Comparison of ENCODE assay signal across 8 mouse cellular contexts in genomic region chr12:76402991-76403885, GRCm38 (mm10). TPM values are rescaled to one million over a fixed set of nuclear protein-coding genes. Genes with fewer than 3 reads are reported as not detected.
A peak's percentile ranks its signal among the peaks of the same experiment; 100 is the strongest.
DNase-seq lines count a peak whose midpoint lies in the region; ATAC-seq and TF ChIP-seq lines count a peak whose summit lies in the region.

No protein-coding gene starts in this region.

- peaks cover 29% of the 10 kb centered on the region for H3K4me1 ChIP-seq in forebrain, embryonic 10.5 days
- peaks cover 14% of the 10 kb centered on the region for H3K4me1 ChIP-seq in kidney, postnatal 0 days (replicated peaks; ENCODE audit: insufficient read depth, low read length)
- H3K4me1 ChIP-seq in midbrain, postnatal 0 days (ENCODE audit: insufficient read depth, low read length), result 0 out of 2 replicates have a peak, but pooled peaks cover 8% of the 10 kb centered on the region

- no peaks in the 10 kb centered on the region for H3K36me3 ChIP-seq in forebrain, embryonic 10.5 days (replicated peaks)
- no peaks in the 10 kb centered on the region for H3K36me3 ChIP-seq in kidney, postnatal 0 days (ENCODE audit: insufficient read depth, low read length)
- no peaks in the 10 kb centered on the region for H3K36me3 ChIP-seq in midbrain, postnatal 0 days (ENCODE audit: insufficient read depth, low read length)

- no peak for TF ChIP-seq CTCF in left cerebral cortex, adult 2 months (IDR thresholded peaks at IDR 0.05)
- TF ChIP-seq CTCF in kidney, postnatal 0 days (IDR thresholded peaks at IDR 0.05; ENCODE audit: low read depth), result 0 out of 2 replicates have a peak, but pooled peaks have one; percentile 1
- no peak for TF ChIP-seq CTCF in midbrain, postnatal 0 days (IDR thresholded peaks at IDR 0.05)

- no peaks in the 10 kb centered on the region for H3K9me3 ChIP-seq in forebrain, embryonic 10.5 days
- no peaks in the 10 kb centered on the region for H3K9me3 ChIP-seq in kidney, postnatal 0 days (replicated peaks; ENCODE audit: low read length)
- H3K9me3 ChIP-seq in midbrain, postnatal 0 days (ENCODE audit: low read length), result no peaks in the 10 kb centered on the region

- under 1% methylated on average over 54 of the region's 54 CpGs for WGBS in forebrain, embryonic 10.5 days
- 3% methylated on average over 53 of the region's 54 CpGs for WGBS in kidney, postnatal 0 days
- 1% methylated on average over 52 of the region's 54 CpGs for WGBS in midbrain, postnatal 0 days

- DNase-seq in left cerebral cortex, adult 2 months (ENCODE audit: extremely low spot score in 1 of 2, low spot score in 2 of 2), result peak in 1 of 2 experiments; percentile 18
- no peak for DNase-seq in left cerebral cortex, postnatal 10 days (ENCODE audit: extremely low spot score in 1 of 2, low spot score in 2 of 2)
- peak; percentile 89 for DNase-seq in R1 (ENCODE audit: low read depth, low spot score)
- DNase-seq in forebrain, embryonic 10.5 days (ENCODE audit: extremely low spot score, low spot score), result peak; percentile 32
- peak; percentile 93 for DNase-seq in kidney, postnatal 0 days (ENCODE audit: low spot score)
- DNase-seq in midbrain, postnatal 0 days (ENCODE audit: low spot score), result no peak
- DNase-seq in left cerebral cortex, postnatal 4 days, result no peak
- no peak for DNase-seq in layer of hippocampus, adult 9-11 months

- H3K27me3 ChIP-seq in forebrain, embryonic 10.5 days (ENCODE audit: poor library complexity, severe bottlenecking), result peaks cover 60% of the 10 kb centered on the region
- 0 out of 2 replicates have a peak, but pooled peaks cover 5% of the 10 kb centered on the region for H3K27me3 ChIP-seq in kidney, postnatal 0 days (ENCODE audit: insufficient read depth, low read length)
- peaks cover 34% of the 10 kb centered on the region for H3K27me3 ChIP-seq in midbrain, postnatal 0 days (ENCODE audit: insufficient read depth, low read length)

- H3K9ac ChIP-seq in kidney, postnatal 0 days (ENCODE audit: low read depth, low read length), result peak overlapping the region; percentile 77
- H3K9ac ChIP-seq in midbrain, postnatal 0 days (replicated peaks; ENCODE audit: low read length, poor library complexity, severe bottlenecking), result peak overlapping the region; percentile 46; the same call in 1 of the 2 replicates

- ATAC-seq in kidney, postnatal 0 days (replicated peaks; ENCODE audit: low FRiP score, low read depth), result peak; percentile 85
- ATAC-seq in midbrain, postnatal 0 days (ENCODE audit: low FRiP score), result peak; percentile 85

- peak overlapping the region; percentile 90 for H3K4me2 ChIP-seq in kidney, postnatal 0 days (ENCODE audit: low read length)
- peak overlapping the region; percentile 73 for H3K4me2 ChIP-seq in midbrain, postnatal 0 days (ENCODE audit: low read depth, low read length, poor library complexity, severe bottlenecking)

- H3K27ac ChIP-seq in left cerebral cortex, adult 2 months, result peak overlapping the region; percentile 98
- peak overlapping the region; percentile 91 for H3K27ac ChIP-seq in forebrain, embryonic 10.5 days
- peak overlapping the region; percentile 94 for H3K27ac ChIP-seq in kidney, postnatal 0 days
- H3K27ac ChIP-seq in midbrain, postnatal 0 days (ENCODE audit: low read depth, low read length), result peak overlapping the region; percentile 48; the same call in 1 of the 2 replicates

- intact Hi-C loops in left cerebral cortex, adult 2 months (cut with DNase I), result loop anchor here (10.0 kb wide), 1 partner anchor 192 kb away; no protein-coding TSS in a partner anchor
- intact Hi-C loops in left cerebral cortex, postnatal 10 days (cut with DNase I), result no loop called here
- intact Hi-C loops in left cerebral cortex, postnatal 4 days (cut with DNase I), result loop anchor here (10.0 kb wide), 1 partner anchor 192 kb away; no protein-coding TSS in a partner anchor

- peak overlapping the region; percentile 78 for H3K4me3 ChIP-seq in left cerebral cortex, adult 2 months
- H3K4me3 ChIP-seq in forebrain, embryonic 10.5 days, result peak overlapping the region; percentile 74
- H3K4me3 ChIP-seq in kidney, postnatal 0 days (replicated peaks; ENCODE audit: low read depth, low read length), result peak overlapping the region; percentile 78
- H3K4me3 ChIP-seq in midbrain, postnatal 0 days (ENCODE audit: low read depth, low read length), result peak overlapping the region; percentile 56

RNA-seq across cellular contexts. Expression of gene Hspa2, which starts 0.7 kb away (rescaled TPM):
- total RNA-seq in left cerebral cortex, adult 2 months (2021), result 10 to 100 TPM; 64.9 to 66.4 TPM
- 10 to 100 TPM; 31.8 to 40.4 TPM for total RNA-seq in left cerebral cortex, postnatal 10 days (2021)
- 3.1 and 3.7 TPM in 2 replicates for polyA plus RNA-seq in forebrain, embryonic 10.5 days (2016; fragmentation: Nextera tagmentation; extraction: Ambion mirVana)
- polyA plus RNA-seq in kidney, postnatal 0 days (2015; fragmentation: Nextera tagmentation; extraction: Ambion mirVana), result 12.4 and 14.6 TPM in 2 replicates
- total RNA-seq in midbrain, postnatal 0 days (2014; rRNA removed), result 10.2 and 13.6 TPM in 2 replicates
- 7.6 and 8.8 TPM in 2 replicates for polyA plus RNA-seq in midbrain, postnatal 0 days (2015; fragmentation: Nextera tagmentation; extraction: Ambion mirVana)
- 10 to 100 TPM in 1 of 2 experiments, 1 to 10 TPM in 1; 10.0 to 11.3 TPM for total RNA-seq in left cerebral cortex, postnatal 4 days (2021)

RNA-seq across cellular contexts. Expression of gene Ppp1r36, which starts 14.1 kb away (rescaled TPM):
- total RNA-seq in left cerebral cortex, adult 2 months (2021), result 1 to 10 TPM; 1.1 to 1.4 TPM
- 1 to 10 TPM in 1 of 2 experiments, under 1 TPM in 1; 0.55 to 1.1 TPM for total RNA-seq in left cerebral cortex, postnatal 10 days (2021)
- polyA plus RNA-seq in forebrain, embryonic 10.5 days (2016; fragmentation: Nextera tagmentation; extraction: Ambion mirVana), result 0.30 and 0.47 TPM in 2 replicates
- 7.2 and 7.5 TPM in 2 replicates for polyA plus RNA-seq in kidney, postnatal 0 days (2015; fragmentation: Nextera tagmentation; extraction: Ambion mirVana)
- total RNA-seq in midbrain, postnatal 0 days (2014; rRNA removed), result 0.27 and 0.94 TPM in 2 replicates
- polyA plus RNA-seq in midbrain, postnatal 0 days (2015; fragmentation: Nextera tagmentation; extraction: Ambion mirVana), result 1.5 and 2.0 TPM in 2 replicates
- under 1 TPM; 0.48 to 0.88 TPM for total RNA-seq in left cerebral cortex, postnatal 4 days (2021)

RNA-seq across cellular contexts. Expression of gene Zbtb1, which starts 33.2 kb away (rescaled TPM):
- 1 to 10 TPM; 6.8 to 7.1 TPM for total RNA-seq in left cerebral cortex, adult 2 months (2021)
- 1 to 10 TPM; 4.1 TPM for total RNA-seq in left cerebral cortex, postnatal 10 days (2021)
- polyA plus RNA-seq in forebrain, embryonic 10.5 days (2016; fragmentation: Nextera tagmentation; extraction: Ambion mirVana), result 8.0 and 8.4 TPM in 2 replicates
- 8.2 and 9.0 TPM in 2 replicates for polyA plus RNA-seq in kidney, postnatal 0 days (2015; fragmentation: Nextera tagmentation; extraction: Ambion mirVana)
- total RNA-seq in midbrain, postnatal 0 days (2014; rRNA removed), result 2.9 and 3.4 TPM in 2 replicates
- 1.7 and 1.9 TPM in 2 replicates for polyA plus RNA-seq in midbrain, postnatal 0 days (2015; fragmentation: Nextera tagmentation; extraction: Ambion mirVana)
- total RNA-seq in left cerebral cortex, postnatal 4 days (2021), result 1 to 10 TPM; 3.7 to 4.6 TPM

RNA-seq across cellular contexts. Expression of gene Zbtb25, which starts 33.8 kb away (rescaled TPM):
- total RNA-seq in left cerebral cortex, adult 2 months (2021), result 10 to 100 TPM; 17.6 to 19.9 TPM
- 10 to 100 TPM; 17.2 to 18.0 TPM for total RNA-seq in left cerebral cortex, postnatal 10 days (2021)
- 18.6 and 20.1 TPM in 2 replicates for polyA plus RNA-seq in forebrain, embryonic 10.5 days (2016; fragmentation: Nextera tagmentation; extraction: Ambion mirVana)
- polyA plus RNA-seq in kidney, postnatal 0 days (2015; fragmentation: Nextera tagmentation; extraction: Ambion mirVana), result 13.0 and 13.2 TPM in 2 replicates
- total RNA-seq in midbrain, postnatal 0 days (2014; rRNA removed), result 19.9 and 24.4 TPM in 2 replicates
- 10.9 and 11.5 TPM in 2 replicates for polyA plus RNA-seq in midbrain, postnatal 0 days (2015; fragmentation: Nextera tagmentation; extraction: Ambion mirVana)
- 10 to 100 TPM; 19.0 to 22.2 TPM for total RNA-seq in left cerebral cortex, postnatal 4 days (2021)

Comparison
In these comparisons a context has a peak if more than half of its experiments do, and no peak if none do; other contexts are left out.
1. DNase-seq: peak in R1 (single experiment), forebrain, embryonic 10.5 days (single experiment) and kidney, postnatal 0 days (single experiment); none in left cerebral cortex, postnatal 10 days (0 of 2), midbrain, postnatal 0 days (single experiment), left cerebral cortex, postnatal 4 days (single experiment) and layer of hippocampus, adult 9-11 months (single experiment).
2. H3K27ac ChIP-seq: peak in every context shown above with its lines; median percentile 98 in left cerebral cortex, adult 2 months; 94 in kidney, postnatal 0 days; 91 in forebrain, embryonic 10.5 days; 48 in midbrain, postnatal 0 days.
3. Peak in every context shown above with its lines, with median percentiles within 50 percentile points of each other: H3K4me3 ChIP-seq.